8 mouse cellular contexts compared by ENCODE assay signal in genomic region chr12:4592541-4593165, GRCm38 (mm10). TPM values are rescaled to one million over a fixed set of nuclear protein-coding genes. Genes with fewer than 3 reads are reported as not detected.
A peak's percentile ranks its signal among the peaks of the same experiment; 100 is the strongest.
DNase-seq lines count a peak whose midpoint lies in the region; ATAC-seq and TF ChIP-seq lines count a peak whose summit lies in the region.

Gene Itsn2, plus strand, starts transcription at chr12:4592638.
Gene Gm3625, minus strand, starts transcription at chr12:4592927.

- peak within 1 kb of the TSS; percentile 87 for H3K27ac ChIP-seq in embryonic facial prominence, embryonic 10.5 days (replicated peaks)
- H3K27ac ChIP-seq in limb, embryonic 12.5 days, result peak within 1 kb of the TSS; percentile 76
- peak within 1 kb of the TSS; percentile 56 for H3K27ac ChIP-seq in midbrain, embryonic 13.5 days
- peak within 1 kb of the TSS; percentile 82 for H3K27ac ChIP-seq in small intestine, adult 2 months (ENCODE audit: insufficient read depth, low read depth, low read length)

- DNase-seq in 3134 (ENCODE audit: extremely low read depth, insufficient read length, low spot score), result peak; percentile 84
- peak; percentile 87 for DNase-seq in adrenal gland, postnatal 10 days
- peak; percentile 80 for DNase-seq in embryonic facial prominence, embryonic 10.5 days (ENCODE audit: low spot score)
- DNase-seq in heart, adult 11 months, result peak; percentile 98
- DNase-seq in kidney, adult 11 months, result peak; percentile 68

- peak within 1 kb of the TSS; percentile 81 for H3K9ac ChIP-seq in limb, embryonic 12.5 days (replicated peaks)
- peak within 1 kb of the TSS; percentile 82 for H3K9ac ChIP-seq in midbrain, embryonic 13.5 days (replicated peaks)

- H3K9me3 ChIP-seq in embryonic facial prominence, embryonic 10.5 days, result no peaks in the 10 kb centered on the region
- H3K9me3 ChIP-seq in limb, embryonic 12.5 days, result no peaks in the 10 kb centered on the region
- no peaks in the 10 kb centered on the region for H3K9me3 ChIP-seq in midbrain, embryonic 13.5 days

- TF ChIP-seq CTCF in small intestine, adult 2 months (IDR thresholded peaks at IDR 0.05; ENCODE audit: extremely low read depth, insufficient read length, insufficient replicate concordance, low read depth, low read length), result no peak

- H3K4me1 ChIP-seq in embryonic facial prominence, embryonic 10.5 days, result peaks cover 14% of the 10 kb centered on the region
- H3K4me1 ChIP-seq in limb, embryonic 12.5 days (replicated peaks), result peaks cover 6% of the 10 kb centered on the region
- peaks cover 12% of the 10 kb centered on the region for H3K4me1 ChIP-seq in midbrain, embryonic 13.5 days (replicated peaks)
- H3K4me1 ChIP-seq in small intestine, adult 2 months (ENCODE audit: control insufficient read depth, insufficient read depth, insufficient read length, low read length), result peaks cover 2% of the 10 kb centered on the region; the same call in 1 of the 2 replicates

- peak within 1 kb of the TSS; percentile 86 for H3K4me3 ChIP-seq in embryonic facial prominence, embryonic 10.5 days
- peak within 1 kb of the TSS; percentile 94 for H3K4me3 ChIP-seq in limb, embryonic 12.5 days (replicated peaks)
- peak within 1 kb of the TSS; percentile 89 for H3K4me3 ChIP-seq in midbrain, embryonic 13.5 days (replicated peaks)
- H3K4me3 ChIP-seq in small intestine, adult 2 months (ENCODE audit: low read depth, low read length), result peak within 1 kb of the TSS; percentile 95

- peaks cover 9% of the 10 kb centered on the region for H3K27me3 ChIP-seq in embryonic facial prominence, embryonic 10.5 days (replicated peaks; ENCODE audit: low read depth, poor library complexity, severe bottlenecking)
- H3K27me3 ChIP-seq in limb, embryonic 12.5 days, result peaks cover 4% of the 10 kb centered on the region; the same call in 1 of the 2 replicates
- no peaks in the 10 kb centered on the region; the same call in 1 of the 2 replicates for H3K27me3 ChIP-seq in midbrain, embryonic 13.5 days
- H3K27me3 ChIP-seq in small intestine, adult 2 months (ENCODE audit: control insufficient read depth, insufficient read depth, low read length), result no peaks in the 10 kb centered on the region

- peak; percentile 81 for ATAC-seq in limb, embryonic 12.5 days (ENCODE audit: insufficient number of reproducible peaks, insufficient read depth, low FRiP score, low TSS enrichment, low read depth)
- ATAC-seq in midbrain, embryonic 13.5 days, result peak; percentile 92

- H3K36me3 ChIP-seq in embryonic facial prominence, embryonic 10.5 days (replicated peaks), result no peaks in the 10 kb centered on the region
- no peaks in the 10 kb centered on the region for H3K36me3 ChIP-seq in limb, embryonic 12.5 days
- H3K36me3 ChIP-seq in midbrain, embryonic 13.5 days, result no peaks in the 10 kb centered on the region
- H3K36me3 ChIP-seq in small intestine, adult 2 months (ENCODE audit: control insufficient read depth, insufficient read depth, low read length), result no peaks in the 10 kb centered on the region

- WGBS in embryonic facial prominence, embryonic 10.5 days, result 3% methylated on average over 49 of the region's 49 CpGs
- WGBS in limb, embryonic 12.5 days, result under 1% methylated on average over 47 of the region's 49 CpGs
- WGBS in midbrain, embryonic 13.5 days, result under 1% methylated on average over 37 of the region's 49 CpGs
- under 1% methylated on average over 49 of the region's 49 CpGs for WGBS in small intestine, adult 2 months

- peak; percentile 42; the same call in 1 of the 2 replicates for TF ChIP-seq POLR2A in small intestine, adult 2 months (IDR thresholded peaks at IDR 0.05; ENCODE audit: low read depth, low read length)

- H3K4me2 ChIP-seq in limb, embryonic 12.5 days, result peak within 1 kb of the TSS; percentile 69
- peak within 1 kb of the TSS; percentile 82 for H3K4me2 ChIP-seq in midbrain, embryonic 13.5 days (replicated peaks)

RNA-seq across cellular contexts. Expression of gene Itsn2, which starts in this region (rescaled TPM):
- total RNA-seq in adrenal gland, postnatal 10 days (2021), result 10 to 100 TPM; 40.2 to 45.4 TPM
- polyA plus RNA-seq in embryonic facial prominence, embryonic 10.5 days (2016; fragmentation: Nextera tagmentation; extraction: Ambion mirVana), result 17.6 and 17.9 TPM in 2 replicates
- 24.8 and 30.1 TPM in 2 replicates for polyA plus RNA-seq in limb, embryonic 12.5 days (2016; fragmentation: Nextera tagmentation; extraction: Ambion mirVana)
- 16.7 and 17.3 TPM in 2 replicates for polyA plus RNA-seq in midbrain, embryonic 13.5 days (2015; fragmentation: Nextera tagmentation; extraction: Ambion mirVana)
- 7.2 and 10.2 TPM in 2 replicates for polyA plus RNA-seq in small intestine, adult 2 months (2012; rRNA removed)

RNA-seq across cellular contexts. Expression of gene Gm3625, which starts in this region (rescaled TPM):
- total RNA-seq in adrenal gland, postnatal 10 days (2021), result not detected
- polyA plus RNA-seq in embryonic facial prominence, embryonic 10.5 days (2016; fragmentation: Nextera tagmentation; extraction: Ambion mirVana), result not detected in 2 replicates
- not detected in 2 replicates for polyA plus RNA-seq in limb, embryonic 12.5 days (2016; fragmentation: Nextera tagmentation; extraction: Ambion mirVana)
- not detected in 2 replicates for polyA plus RNA-seq in midbrain, embryonic 13.5 days (2015; fragmentation: Nextera tagmentation; extraction: Ambion mirVana)
- not detected in 2 replicates for polyA plus RNA-seq in small intestine, adult 2 months (2012; rRNA removed)

Comparison
In these comparisons a context has a peak if more than half of its experiments do, and no peak if none do; other contexts are left out.
1. Peak in every context shown above with its lines: DNase-seq, ATAC-seq, H3K4me3 ChIP-seq and H3K27ac ChIP-seq.